Mouse (Mus musculus) adrenal gland, adult 8-10 months (tissue): ENCODE data around the gene Mettl23. TPM values are rescaled to one million over a fixed set of nuclear protein-coding genes. Genes with fewer than 3 reads are reported as not detected.

ENCODE experiments used
- DNase-seq: peaks from one replicate; pipeline ENCODE4 v3.0.0; 2022
- total RNA-seq, 4 experiments: library from RNA; stranded (reverse); gene quantifications; 2 replicates each; pipeline ENCODE4 v1.2.4; 2022

The Mettl23 gene
- total RNA-seq = 10 to 100 TPM; 28.2 to 43.9 (median 32.6) TPM

DNA sequence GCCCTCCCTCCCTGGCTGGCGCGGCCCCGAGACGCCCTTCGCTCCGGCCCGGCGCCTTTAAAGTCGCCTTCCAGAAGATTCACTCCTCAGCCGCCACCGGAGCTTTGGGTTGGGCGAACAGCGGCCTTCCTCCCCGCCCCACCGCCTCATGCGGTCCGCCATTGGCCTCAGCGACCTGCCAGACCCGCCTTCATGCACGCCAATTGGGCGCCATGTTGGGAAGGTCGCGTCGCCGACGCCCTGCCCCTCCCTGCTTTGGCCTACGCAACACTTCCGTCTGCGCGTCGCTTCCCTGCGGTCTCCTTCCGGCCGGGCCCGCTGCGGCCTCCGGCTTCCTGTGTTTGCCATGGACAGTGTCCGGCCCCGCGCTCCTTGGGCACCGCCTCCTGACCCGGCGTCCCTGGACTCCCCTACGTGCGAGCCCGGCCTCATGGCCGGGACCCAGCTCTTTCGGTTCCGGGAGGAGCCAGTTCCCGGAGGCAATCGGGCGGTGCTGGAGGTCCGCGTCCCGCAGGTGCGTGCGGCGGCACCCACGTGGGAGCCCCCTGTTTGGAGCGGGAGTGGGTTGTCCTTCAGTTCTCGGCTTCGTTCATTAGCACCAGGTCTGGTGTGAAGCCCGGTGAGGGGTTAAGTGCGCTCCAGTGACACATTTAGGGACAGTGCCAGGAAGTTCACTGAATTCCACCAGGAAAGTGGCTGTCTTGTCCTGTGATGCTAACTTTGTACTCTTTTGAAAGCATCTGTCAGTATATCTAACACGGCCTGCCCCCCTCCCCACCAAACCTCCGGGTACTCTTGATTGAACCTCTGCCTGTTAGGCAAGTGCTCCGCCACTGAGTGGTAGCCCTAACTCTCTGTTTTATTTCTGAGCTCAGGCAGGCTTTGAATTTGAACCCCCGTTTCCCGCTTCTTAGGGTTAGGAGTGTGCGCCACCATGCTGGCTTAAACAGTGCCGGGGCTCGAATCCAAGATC lies at the start of gene Mettl23, which contains the start of gene Jmjd6:
Mettl23 (plus strand) TSS at position 18 of the 973 bp plus-strand sequence.
Jmjd6 (minus strand) TSS at position 189 of the 973 bp plus-strand sequence.
- peak; percentile 98 for DNase-seq

DNA sequence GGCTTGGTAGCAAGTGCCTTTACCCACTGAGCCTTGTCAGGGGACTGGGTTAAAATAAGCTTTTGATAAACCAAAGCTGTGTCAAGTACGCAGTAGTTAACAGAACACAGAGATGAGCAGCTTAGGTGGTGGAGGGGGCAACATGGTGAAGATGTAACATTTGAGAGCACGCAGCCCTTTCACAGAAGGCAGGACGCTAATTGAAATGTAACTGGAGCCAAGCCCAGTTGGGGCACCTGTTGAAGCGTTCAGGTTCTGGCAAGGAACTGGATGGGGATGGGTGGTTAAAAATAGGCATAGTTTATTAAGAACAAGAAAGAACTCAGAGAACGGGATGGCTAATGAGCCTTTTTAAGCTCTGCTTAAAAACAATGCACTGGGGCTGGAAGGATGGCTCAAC lies 43.7 kb upstream of the Mettl23 start:
- no peak for DNase-seq

DNA sequence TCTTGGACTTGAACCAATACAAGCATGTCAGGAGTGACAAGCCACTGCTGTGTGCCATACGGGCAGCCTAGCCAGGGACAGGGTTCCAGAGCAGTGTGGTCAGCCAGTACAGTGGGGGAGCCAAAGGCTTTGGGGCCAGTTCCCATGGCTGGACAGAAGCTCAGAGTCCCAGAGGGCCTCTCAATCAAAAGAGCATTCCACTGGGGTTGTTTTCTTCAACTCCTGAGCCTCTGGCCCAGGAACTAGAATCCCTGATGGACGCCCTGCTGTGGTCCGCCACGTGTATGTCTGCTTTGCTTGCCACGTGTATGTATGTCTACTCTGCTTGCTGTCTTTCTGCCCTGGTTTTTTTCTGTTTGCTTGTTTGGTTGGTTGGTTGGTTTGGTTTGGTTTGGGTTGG lies 42.0 kb upstream of the Mettl23 start:
- DNase-seq = no peak

DNA sequence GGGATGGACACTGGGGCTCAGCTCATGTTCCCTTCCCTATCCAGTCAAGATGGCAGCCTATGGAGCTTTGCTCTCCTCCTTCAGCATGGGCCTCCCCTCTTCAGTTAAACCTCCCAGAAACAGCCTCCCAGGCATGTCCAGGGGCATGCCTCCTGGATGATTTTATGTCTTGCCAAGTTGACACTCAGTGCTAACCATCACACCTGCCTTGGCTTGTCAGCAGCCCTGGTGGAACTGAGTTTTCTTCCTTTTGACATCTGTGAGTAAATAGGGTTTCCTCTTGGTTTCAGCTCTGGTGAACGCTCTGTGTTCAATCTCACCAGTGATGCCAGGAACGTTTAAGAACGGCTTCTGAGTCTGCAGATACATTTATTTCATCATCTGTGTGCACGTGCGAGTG lies 40.4 kb upstream of the Mettl23 start:
- no peak for DNase-seq

DNA sequence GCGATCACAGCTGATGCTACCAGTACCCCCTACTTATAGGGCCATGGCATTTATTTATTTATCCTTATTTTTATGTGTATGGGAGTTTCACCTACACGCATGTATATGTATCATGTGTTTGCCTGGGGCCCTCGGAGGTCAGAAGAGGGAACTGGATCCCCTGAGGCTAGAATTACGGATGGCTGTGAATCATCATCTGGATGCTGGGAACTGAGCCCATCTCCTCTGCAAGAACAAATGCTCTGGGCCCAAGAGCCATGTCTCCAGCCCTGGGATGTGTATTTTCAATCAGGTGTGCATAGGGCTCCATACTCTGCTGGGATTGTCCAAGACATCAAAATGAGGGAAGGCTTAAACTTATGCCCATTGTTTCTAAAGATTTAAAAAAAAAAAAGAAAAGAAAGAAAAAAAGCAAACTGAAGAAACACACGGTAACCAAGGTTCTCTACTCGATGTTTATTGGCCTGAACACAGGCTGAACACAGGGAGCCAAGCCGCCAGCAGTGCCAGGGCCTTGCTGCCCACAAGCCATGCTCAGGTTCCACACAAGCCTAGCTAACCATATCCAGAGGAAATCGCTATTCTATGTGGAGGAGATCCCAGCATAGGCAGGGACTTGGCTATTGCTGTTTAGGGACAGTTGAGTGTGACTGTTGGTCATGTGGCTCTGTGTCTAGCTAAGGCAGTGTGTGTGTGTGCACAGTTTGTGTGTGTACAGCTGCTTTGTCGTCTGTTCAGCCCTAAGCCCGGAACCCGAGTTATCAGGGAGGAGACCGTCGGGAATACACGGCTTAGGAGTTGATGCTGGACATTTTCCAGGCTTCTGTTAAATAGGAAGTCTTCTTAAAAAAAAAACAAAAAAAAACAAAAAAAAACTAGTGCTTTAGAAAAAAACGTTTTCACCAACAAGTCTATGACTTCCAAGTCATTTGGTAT lies 36.7 kb upstream of the Mettl23 start:
- no peak for DNase-seq

DNA sequence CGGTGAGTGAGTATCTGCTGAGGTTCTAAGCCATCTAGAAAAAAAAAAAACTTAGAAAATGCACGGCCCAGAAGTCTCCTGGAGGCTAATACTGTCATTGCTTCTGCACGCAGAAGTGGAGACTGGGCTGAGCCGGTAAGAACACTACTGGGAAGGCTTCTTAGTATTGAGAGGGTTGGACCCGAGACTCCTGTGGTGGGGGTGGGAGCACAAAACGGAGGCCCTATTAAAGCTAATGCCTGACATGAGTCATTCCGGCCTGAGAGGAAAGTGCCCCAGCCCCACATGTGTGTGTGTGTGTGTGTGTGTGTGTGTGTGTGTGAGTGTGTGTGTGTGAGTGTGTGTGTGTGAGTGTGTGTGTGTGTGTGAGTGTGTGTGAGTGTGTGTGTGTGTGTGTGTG lies 36.0 kb upstream of the Mettl23 start:
- no peak for DNase-seq

DNA sequence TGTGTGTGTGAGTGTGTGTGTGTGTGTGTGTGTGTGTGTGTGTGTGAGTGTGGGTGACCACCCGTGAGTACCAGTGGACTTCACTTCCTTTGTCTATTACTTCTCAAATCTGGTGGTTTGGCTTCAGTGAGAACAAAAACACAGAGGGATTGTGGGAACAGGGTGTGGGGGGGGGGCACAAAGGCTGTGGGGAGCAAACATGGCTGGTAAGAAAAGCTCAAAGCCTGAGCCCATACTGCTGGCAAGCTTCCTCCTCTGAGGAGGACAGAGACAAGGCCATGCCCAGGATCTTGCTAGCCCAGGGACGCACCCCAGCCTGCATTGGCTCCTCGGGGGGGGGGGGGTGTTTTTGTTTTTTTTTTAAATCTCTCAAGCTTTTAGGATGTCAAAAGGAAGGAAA lies 35.6 kb upstream of the Mettl23 start:
- no peak for DNase-seq

DNA sequence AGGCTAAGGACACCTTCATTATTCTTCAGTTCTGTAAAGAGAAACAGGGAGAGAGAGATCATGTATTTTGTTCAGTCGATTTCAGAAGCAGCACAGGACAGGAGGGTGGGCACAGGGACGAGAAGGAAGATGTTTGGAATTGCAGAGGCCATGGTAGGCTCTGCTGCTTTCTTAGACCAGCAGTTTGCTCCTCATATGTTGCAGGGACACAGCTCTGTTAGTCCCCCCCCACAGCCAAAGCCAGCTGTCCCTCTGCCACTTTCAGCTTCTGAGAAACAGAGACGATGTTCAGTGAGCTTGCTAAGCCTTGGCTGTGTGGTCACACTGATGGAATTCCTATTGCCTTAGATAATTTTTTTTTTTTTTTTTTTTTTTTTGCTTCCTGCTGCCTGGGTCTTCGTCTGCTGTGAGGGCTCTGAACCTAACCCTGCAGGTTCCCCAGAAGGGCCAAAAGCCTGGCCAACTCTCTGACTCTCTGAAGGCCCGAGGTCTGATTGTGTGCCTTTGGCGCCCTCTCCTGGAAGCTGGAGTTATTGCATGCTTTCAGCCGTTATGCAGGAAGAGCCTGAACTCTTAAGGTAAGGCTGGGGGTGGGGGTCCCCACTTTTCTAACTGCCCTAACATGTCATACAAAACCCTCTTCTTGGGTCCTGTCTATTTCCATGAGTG lies 35.0 kb upstream of the Mettl23 start:
- DNase-seq = peak; percentile 83

DNA sequence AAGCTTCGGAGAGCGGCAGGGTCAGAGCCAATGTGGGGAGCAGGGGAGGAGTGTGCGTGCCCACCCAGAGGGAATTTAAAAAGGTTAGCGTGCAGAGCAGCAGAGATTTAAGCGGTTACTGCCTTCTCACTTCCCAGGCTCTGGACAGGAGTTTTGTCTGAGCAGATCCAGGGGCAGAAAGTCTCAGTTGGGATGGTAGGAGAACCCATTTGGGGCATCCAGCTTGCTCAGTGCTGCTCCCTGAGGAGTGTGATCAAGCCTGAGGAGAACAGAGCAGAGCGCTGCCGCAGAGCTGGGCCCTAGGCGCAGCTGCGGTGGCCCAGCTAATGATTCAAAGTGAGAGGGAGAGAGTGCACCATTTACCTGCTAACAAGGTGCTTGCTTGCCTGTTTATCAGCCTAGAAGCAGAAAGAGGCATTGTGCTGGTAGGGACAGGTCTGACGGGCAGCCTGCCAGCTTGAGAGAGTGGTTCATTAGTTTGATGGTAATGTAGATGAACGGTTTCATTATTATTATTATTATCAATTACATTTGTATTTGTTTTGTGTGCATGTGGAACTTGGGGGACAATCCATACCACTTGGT lies 34.2 kb upstream of the Mettl23 start:
- DNase-seq = no peak

DNA sequence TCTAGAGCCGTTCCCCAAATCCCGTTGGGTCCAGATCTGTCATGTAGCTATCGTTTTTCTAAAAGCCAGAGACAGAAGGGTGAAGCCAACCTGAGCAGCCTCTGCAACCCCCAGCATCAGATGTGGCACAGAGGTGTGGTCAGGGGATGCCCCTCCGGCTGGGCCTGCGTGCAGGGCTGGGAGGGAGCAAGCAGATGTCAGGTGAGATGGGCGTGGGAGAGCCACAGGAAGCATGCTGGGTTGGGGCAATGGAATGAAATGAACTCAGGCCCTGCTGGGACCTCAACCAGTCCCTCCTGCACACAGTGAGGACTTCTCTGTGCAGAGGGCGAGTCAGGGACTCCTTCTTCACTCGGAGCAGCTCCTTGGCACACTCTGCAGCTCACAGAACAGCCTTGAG lies 33.6 kb upstream of the Mettl23 start:
- no peak for DNase-seq

DNA sequence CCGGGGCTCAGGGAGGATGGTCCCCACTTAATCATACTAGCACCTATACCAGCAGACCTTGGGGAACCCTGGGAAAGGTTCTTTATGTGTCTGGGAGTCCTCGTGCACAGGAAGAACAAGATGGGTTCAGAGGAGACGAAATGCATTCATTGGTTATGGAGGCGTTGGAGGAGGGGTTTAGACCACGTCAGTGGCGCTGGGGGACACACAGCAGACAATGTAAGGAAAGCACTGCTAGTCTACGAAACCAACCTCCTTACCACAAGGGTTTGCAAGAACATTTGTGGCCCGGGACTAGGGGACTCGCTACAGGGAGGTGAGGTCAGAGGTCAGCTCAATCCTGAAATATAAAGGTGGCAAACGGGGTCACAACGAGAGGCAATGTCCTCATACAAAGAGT lies 32.5 kb upstream of the Mettl23 start:
- no peak for DNase-seq

DNA sequence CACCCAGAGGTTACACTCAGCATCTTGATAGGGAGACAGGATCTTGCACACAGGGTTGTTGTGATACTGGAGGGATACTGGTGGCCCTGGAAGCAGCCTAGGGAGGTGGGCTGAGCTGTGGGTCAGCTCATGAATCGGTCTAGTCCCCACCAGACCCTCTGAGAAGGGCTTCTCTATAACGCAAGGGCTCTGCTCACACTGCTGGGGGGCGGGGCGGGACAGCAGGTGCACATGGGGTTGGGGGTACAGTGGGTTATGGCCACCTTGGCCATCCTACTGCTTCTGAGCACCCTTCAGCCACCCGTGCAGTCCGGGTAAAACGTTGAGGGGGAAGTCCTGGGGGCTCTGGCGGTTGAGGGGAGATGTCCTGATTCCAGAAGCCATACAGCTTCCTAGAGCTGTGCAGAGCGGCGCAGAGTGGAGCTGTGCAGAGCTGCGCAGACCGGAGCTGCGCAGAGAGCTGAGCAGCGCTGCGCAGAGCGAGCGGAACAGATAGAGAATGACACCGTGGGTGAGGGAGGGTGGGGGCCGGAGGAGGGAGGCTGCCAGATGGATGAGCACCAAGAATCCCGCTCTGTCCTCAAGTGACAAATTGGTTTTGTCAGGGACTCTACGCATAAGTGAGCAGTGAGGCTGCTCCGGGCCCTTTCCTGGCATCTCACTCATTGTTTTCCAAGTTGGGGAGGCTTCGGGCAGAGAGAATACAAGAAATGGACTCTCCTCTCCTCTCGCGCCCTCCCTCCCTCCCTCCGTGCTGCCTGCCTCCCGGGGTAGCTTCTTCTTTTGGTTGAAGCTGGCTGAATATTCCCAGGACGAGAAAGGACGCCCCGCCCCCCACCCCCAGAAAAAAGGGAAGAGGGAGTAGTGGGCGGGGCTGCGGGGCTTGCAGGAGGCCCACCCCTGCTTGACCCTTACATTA lies 31.8 kb upstream of the Mettl23 start:
- DNase-seq = peak; percentile 56

DNA sequence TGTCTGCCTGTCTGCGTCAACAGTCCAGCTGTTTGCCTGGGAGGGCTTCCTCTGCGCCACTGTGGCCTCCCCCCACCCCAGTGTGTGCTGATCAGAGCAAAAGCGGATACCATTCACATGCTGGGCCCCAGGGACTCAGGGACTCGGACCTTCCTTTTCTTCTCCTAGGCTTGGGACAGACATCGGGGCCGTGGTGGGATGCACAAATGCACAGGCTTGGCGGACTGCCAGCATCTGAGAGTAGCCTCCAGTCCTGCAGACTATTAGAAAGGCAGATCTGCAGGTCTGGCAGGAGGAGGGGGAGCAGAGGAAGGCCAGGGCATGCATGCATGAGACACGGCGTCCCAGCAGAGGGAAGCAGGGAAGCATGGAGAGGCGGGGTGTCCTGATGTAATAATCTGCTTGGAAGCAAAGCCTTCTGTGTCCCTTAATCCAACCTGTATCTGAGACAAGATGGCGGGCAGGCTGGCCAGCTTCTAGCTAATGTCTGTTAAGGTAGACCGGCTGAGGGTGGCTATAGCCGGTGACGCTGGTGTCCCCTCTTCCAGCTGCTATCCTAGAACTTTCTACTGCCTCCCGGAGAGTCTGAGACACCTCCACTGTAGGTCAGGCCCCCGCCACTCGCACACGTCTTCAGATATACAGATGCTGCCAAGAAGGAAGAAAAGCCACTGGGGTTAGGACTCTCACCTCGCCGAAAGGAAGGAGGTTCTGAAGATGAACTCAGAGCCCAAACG lies 30.1 kb upstream of the Mettl23 start:
- no peak for DNase-seq

DNA sequence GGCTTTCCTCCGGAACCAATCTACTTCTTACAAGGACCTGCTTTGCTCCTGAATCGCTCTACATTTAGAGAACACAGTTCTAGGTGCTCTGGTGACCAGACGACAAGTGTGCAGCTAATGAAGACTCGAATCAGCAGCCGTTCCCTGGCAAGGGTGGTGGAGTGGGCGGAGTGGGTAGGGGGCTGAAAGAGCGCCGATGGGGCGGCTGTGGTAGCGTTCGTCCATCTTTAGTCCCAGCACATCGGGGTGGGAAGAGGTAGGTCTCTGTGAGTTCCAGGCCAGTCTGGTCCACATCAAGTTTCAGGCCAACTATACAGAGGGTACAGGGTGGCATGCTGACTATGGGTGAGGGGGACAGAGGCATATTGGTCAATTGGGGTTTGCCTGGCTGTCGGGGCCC lies 29.5 kb upstream of the Mettl23 start:
- DNase-seq = no peak

DNA sequence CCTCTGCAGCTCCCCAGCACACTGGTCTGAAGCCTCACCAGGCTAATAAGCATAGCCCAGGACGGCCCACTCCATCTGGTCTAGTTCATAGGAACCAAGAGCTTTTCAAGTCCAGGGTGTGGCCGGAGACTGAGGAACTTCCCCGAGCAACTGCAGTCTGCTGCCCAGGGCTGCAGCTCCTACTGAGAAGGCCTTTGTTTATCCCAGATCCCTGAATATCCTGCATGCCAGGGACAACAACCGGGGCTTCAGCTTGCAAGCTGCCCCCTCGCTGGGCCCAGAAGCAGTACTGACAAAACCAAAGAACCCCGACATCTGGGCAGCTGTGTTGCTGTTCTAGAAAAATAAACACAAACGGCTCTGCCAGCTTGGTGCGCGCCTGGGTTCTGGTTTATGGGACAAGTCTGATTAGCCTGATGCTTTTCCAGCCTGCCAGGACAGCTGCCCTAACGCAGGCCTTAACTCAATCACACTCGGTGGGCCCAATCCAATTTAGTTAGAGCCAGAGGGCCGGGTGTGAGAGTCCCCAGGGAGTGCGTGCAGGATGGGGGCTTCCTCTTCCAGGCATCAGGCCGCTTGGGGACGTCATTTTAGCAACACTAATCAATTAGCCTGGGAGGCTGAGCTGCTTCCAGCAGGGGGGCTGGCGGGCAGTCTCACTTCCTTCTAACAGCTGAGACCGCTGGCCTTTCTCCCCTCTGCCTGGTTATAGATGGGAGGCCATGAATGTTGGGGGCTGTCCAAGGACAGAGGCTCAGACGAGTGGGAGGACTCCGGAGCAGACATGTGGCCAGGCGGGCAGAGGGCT lies 28.8 kb upstream of the Mettl23 start:
- no peak for DNase-seq

DNA sequence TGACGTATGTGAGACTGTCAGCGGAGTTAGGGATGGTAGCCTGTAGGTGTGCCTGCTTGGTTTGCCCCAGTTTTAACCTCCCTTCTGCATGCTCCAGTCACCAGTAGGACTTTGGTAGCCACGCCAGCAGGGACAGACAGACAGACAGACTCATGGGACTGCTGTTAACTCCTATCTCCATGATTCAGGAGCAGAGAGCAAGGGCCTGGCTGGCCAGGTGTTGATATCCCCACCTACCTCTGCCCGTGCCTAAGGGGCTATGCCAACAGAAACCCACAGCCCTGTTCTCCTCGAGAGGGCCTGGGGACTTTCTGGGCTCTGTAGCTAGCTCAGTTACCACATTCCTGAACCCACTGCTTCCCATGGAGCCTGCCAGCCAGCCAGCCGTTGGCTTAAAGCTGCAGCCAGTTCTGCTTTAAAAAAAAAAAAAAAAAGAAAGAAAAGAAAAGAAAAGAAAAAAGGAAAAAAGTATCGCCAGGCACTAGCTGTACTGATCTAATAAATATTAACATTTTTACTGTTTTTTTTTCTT lies 28.1 kb upstream of the Mettl23 start:
- no peak for DNase-seq

DNA sequence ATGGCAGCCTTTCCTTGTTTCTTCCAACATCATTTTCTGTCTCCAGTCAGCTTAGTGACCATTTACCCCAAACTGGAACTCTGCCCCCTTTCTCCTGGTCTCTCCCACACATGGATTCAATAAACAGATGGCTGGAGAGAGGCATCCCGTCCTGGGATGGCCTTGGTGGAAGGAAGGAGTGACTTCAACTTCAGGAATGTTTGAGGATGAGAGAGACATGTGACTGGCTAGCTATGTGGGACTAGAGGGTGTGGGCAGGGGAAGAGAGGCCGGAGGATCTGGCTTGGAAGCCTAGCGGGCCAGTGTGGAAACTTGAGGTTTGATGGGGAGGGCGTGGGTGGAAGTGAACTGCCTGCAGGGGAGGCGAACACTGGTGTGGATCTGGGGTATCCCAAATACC lies 26.3 kb upstream of the Mettl23 start:
- DNase-seq = peak; percentile 47

DNA sequence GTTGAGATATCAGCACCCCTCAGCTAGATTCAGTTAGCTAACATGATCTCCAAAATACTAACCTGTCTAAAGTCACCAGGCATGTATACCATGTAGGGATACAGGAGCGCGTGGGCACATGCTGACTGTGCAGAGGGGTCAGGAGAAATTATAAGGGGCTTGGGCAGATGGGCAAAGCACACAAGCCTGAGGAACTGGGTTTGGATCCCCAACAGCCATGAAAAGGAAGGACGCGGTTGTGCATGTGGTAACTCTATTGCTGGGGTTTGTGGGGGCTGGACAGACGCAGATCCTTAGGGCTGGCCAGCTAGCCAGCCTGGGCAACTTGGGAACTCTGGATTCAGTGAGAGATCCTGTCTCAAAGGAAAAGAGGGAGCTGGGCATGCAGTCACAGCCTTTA lies 25.5 kb upstream of the Mettl23 start:
- DNase-seq = no peak

DNA sequence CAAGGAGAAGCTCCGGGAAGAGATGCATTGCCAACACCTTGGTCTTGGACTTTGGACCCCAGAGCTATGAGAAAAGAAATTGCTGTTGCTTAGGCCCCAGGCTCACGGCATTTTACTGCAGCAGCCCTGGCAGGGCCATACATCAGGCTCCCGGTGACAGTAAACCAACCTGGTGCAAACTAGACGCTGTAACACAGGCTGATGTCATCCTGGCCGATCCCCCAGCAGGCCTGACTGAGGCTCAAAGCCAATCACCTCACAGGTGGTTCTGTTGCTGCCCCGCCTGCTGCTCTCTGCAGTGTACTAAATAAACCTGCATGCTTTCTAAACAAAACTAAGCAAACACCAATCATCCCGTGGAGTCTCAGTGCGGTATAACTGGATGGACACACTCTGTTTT lies 24.4 kb upstream of the Mettl23 start:
- no peak for DNase-seq
